Mouse (Mus musculus) c-Kit-positive CD71-negative TER-119-negative erythroid progenitor cells, embryonic 14.5 days (primary cell): ENCODE measurements at regions not wholly inside any gene's neighbourhood (a gene's known extent, or its start where the extent isn't known, plus 50 kb on each side); places are given as distances from the start of the nearest gene placed in this dataset.

Experiments
- DNase-seq: peaks from one replicate; pipeline ENCODE4 v3.0.0-alpha.2; 2013; ENCODE audit warnings: low read depth

- DNase-seq = no peak
Measured at GRCm38 (mm10) chr5:43339671-43340070, 106.7 kb downstream of the Cpeb2 start.

GRCm38 (mm10) chr5:43341475-43341874 is 108.5 kb downstream of the Cpeb2 start:
- no peak for DNase-seq

- DNase-seq = no peak
Measured at GRCm38 (mm10) chr5:43344441-43344840, 111.5 kb downstream of the Cpeb2 start.

GRCm38 (mm10) chr5:43350987-43351386 is 118.0 kb downstream of the Cpeb2 start:
- no peak for DNase-seq

GRCm38 (mm10) chr5:43353021-43353990 is 120.3 kb downstream of the Cpeb2 start:
- no peak for DNase-seq

GRCm38 (mm10) chr5:43354351-43354942 is 121.5 kb downstream of the Cpeb2 start:
- no peak for DNase-seq

GRCm38 (mm10) chr5:43355026-43355580 is 122.1 kb downstream of the Cpeb2 start:
- DNase-seq = peak; percentile 84

GRCm38 (mm10) chr5:43355832-43356231 is 122.9 kb downstream of the Cpeb2 start:
- no peak for DNase-seq

- DNase-seq = no peak
Measured at GRCm38 (mm10) chr5:43357100-43357680, 124.2 kb downstream of the Cpeb2 start.

GRCm38 (mm10) chr5:43357901-43358300 is 124.9 kb downstream of the Cpeb2 start:
- no peak for DNase-seq

- DNase-seq = no peak
Measured at GRCm38 (mm10) chr5:43358928-43359765, 126.2 kb downstream of the Cpeb2 start.

GRCm38 (mm10) chr5:43360298-43360697 is 127.3 kb downstream of the Cpeb2 start:
- DNase-seq = no peak

GRCm38 (mm10) chr5:43361026-43361425 is 128.1 kb downstream of the Cpeb2 start:
- DNase-seq = no peak

GRCm38 (mm10) chr5:43372385-43372784 is 139.4 kb downstream of the Cpeb2 start:
- DNase-seq = no peak

- no peak for DNase-seq
Measured at GRCm38 (mm10) chr5:43384689-43385375, 130.5 kb upstream of the C1qtnf7 start.

GRCm38 (mm10) chr5:43390997-43391396 is 124.3 kb upstream of the C1qtnf7 start:
- no peak for DNase-seq

- DNase-seq = no peak
Measured at GRCm38 (mm10) chr5:43391412-43392029, 123.8 kb upstream of the C1qtnf7 start.

- no peak for DNase-seq
Measured at GRCm38 (mm10) chr5:43392908-43393545, 122.3 kb upstream of the C1qtnf7 start.

GRCm38 (mm10) chr5:43417259-43417658 is 98.1 kb upstream of the C1qtnf7 start:
- no peak for DNase-seq
